Mouse (Mus musculus) embryonic facial prominence, embryonic 15.5 days (tissue): Measurements from ENCODE around the gene Zkscan14. TPM values are rescaled to one million over a fixed set of nuclear protein-coding genes. Genes with fewer than 3 reads are reported as not detected.

Experiments used
- ATAC-seq: fragments of 200-750 bp; cut with Nextera tagmentation; 2 replicates; pipeline ENCODE4 v1.8.0; 2017; ENCODE audit warnings: low read depth, moderate TSS enrichment; ENCODE audit not compliant: insufficient number of reproducible peaks, low FRiP score, low TSS enrichment
- H3K27ac ChIP-seq: fragments of 300-500 bp; sonication (generic); replicated peaks from 2 replicates; pipeline ENCODE4 v1.5.1; 2015; ENCODE audit warnings: mild to moderate bottlenecking, inconsistent platforms
- H3K27me3 ChIP-seq: fragments of 300-500 bp; sonication (generic); 2 replicates; pipeline ENCODE4 v1.6.1; 2015; ENCODE audit warnings: inconsistent platforms
- H3K36me3 ChIP-seq: fragments of 300-500 bp; sonication (generic); 2 replicates; pipeline ENCODE4 v1.6.1; 2015; ENCODE audit warnings: mild to moderate bottlenecking, inconsistent platforms
- H3K4me1 ChIP-seq: fragments of 300-500 bp; sonication (generic); 2 replicates; pipeline ENCODE4 v1.6.1; 2015; ENCODE audit warnings: inconsistent platforms
- H3K4me2 ChIP-seq: fragments of 300-500 bp; sonication (generic); replicated peaks from 2 replicates; pipeline ENCODE4 v1.6.1; 2015; ENCODE audit warnings: mild to moderate bottlenecking, inconsistent platforms
- H3K4me3 ChIP-seq: fragments of 300-500 bp; sonication (generic); replicated peaks from 2 replicates; pipeline ENCODE4 v1.5.1; 2015; ENCODE audit warnings: mild to moderate bottlenecking, inconsistent platforms
- H3K9ac ChIP-seq: fragments of 300-500 bp; sonication (generic); 2 replicates; pipeline ENCODE4 v1.6.1; 2015; ENCODE audit warnings: inconsistent platforms
- H3K9me3 ChIP-seq: fragments of 300-500 bp; sonication (generic); replicated peaks from 2 replicates; pipeline ENCODE4 v1.6.1; 2016; ENCODE audit warnings: inconsistent platforms
- WGBS: fragments of 180-500 bp; shearing (Covaris S2); methylation state at CpG from one replicate; pipeline ENCODE4 v1.1.7; 2015; 5-methylcytosine and 5-hydroxymethylcytosine counted together
- polyA plus RNA-seq: library from polyadenylated mRNA; unstranded; fragments of >200 nt; fragmentation: Nextera tagmentation; extraction: Ambion mirVana; gene quantifications from 2 replicates; pipeline ENCODE4 v1.2.1, GENCODE M21; 2015

The Zkscan14 gene
- polyA plus RNA-seq, 1 experiment from 2014 or later, result 11.8 TPM

GRCm38 (mm10) chr5:145202446-145202845, 778 bp upstream of the Zkscan14 start:
- Histone ChIP-seq H3K9me3 (no peaks in the 10 kb centered on the region), H3K27me3 (no peaks in the 10 kb centered on the region), H3K9ac (no peak overlapping the region), H3K4me2 (no peak overlapping the region), H3K4me1 (peaks cover 29% of the 10 kb centered on the region), H3K36me3 (peaks cover 2% of the 10 kb centered on the region; the same call in 1 of the 2 replicates), H3K27ac (no peak overlapping the region), H3K4me3 (no peak overlapping the region)
- 43% methylated on average over 3 of the region's 3 CpGs for WGBS
- ATAC-seq, result no peak

DNA sequence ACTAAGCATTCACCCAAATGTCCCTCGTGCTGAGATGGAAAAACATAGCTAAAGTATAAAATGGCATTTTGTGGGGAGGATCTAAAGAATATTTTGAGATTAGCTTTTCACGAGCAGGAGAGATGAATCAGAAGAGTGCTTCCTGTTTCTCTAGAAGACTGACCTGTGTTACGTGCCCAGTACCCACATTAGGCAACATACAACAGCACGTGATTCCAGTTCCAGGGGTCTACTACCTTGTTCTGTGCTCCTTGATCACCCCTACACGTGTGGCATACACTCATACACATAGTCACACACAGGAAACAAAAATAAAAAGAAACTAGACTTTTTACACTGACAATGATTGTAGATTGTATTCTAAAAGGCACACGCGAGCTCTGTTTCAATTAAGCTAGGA, 1.3 kb downstream of the Zkscan14 start:
- H3K27ac ChIP-seq, result no peak overlapping the region
- WGBS, result 77% methylated on average over 7 of the region's 7 CpGs
- ATAC-seq, result no peak
- H3K9ac ChIP-seq, result no peak overlapping the region
- peaks cover 22% of the 10 kb centered on the region for H3K4me1 ChIP-seq
- peaks cover 13% of the 10 kb centered on the region for H3K36me3 ChIP-seq
- peak overlapping the region; percentile 96; the same call in 1 of the 2 replicates for H3K4me2 ChIP-seq
- H3K9me3 ChIP-seq, result no peaks in the 10 kb centered on the region
- no peaks in the 10 kb centered on the region for H3K27me3 ChIP-seq
- peak overlapping the region; percentile 89; the same call in 1 of the 2 replicates for H3K4me3 ChIP-seq

DNA sequence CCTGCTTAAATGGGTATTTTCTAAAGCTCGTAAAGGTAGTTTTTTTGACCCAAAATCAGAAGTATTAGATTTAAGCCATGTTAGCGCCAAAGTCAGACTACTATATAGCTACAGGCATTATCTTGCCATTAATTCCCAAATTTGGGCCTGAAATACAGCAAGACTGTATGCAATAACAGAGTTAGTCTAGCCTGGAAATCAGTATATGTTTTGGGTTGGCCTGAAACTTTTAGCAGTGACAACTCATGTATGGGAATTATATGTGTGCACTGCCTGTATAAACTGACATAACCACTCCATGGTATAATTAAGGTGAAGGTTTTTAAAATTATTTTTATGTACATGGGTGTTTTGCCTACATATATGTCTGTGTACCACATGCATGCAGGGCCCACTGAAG, 9.7 kb downstream of the Zkscan14 start, which contains the start of gene Atp5j2:
TSS of gene Atp5j2 (minus strand) at position 101 of the 400 bp plus-strand sequence.
- H3K9me3 ChIP-seq, result no peaks in the 10 kb centered on the region
- no peak for ATAC-seq
- peak within 1 kb of the TSS; percentile 68 for H3K4me2 ChIP-seq
- peaks cover 48% of the 10 kb centered on the region for H3K36me3 ChIP-seq
- peak within 1 kb of the TSS; percentile 79 for H3K27ac ChIP-seq
- H3K4me3 ChIP-seq, result peak within 1 kb of the TSS; percentile 78
- H3K4me1 ChIP-seq, result peaks cover 18% of the 10 kb centered on the region
- peak within 1 kb of the TSS; percentile 85 for H3K9ac ChIP-seq
- no peaks in the 10 kb centered on the region for H3K27me3 ChIP-seq
- 89% methylated on average over 2 of the region's 2 CpGs for WGBS

DNA sequence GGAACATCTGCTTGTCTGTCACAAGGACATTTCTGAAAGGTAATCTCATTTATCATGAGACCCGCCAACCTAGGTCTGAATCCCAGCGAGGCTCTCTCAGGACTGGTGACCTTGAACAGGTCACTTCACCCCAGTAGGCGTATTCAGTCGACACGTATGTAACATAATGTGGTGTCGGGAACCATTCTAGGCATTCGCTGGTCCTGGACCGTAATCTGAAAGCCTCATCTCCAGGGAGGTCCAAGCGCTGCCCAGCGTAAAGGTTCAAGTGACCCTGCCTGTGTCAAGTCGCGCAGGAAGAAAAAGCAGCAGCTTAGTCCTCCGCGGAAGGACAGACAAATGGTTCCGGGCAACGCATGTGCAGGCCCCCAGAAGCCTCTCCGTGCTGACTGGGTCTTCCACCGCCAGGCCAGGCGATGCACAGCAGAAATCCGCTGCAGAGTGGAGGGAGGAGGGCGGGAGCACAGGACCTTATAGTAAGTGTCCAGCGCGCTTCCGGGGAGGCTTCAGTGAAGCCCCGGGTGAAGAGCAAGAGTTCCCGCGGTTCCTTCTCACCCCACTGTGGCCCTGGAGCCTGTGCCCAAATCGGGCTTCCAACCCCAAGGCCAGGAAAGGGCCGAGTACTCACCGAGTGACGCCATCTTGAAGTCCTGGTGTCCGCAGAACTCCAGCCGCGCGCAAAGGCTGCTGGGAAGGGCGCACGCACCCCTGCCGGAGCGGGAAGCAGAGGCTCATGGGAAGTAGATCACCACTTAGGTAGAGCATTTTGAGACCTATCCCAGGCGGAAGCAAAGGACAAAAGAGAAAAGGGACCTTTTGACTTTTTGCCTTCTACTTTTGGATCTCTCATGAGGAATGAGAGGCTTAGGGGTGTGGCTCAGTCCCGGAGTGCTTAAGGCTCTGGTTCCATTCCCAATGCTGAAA, 10.5 kb downstream of the Zkscan14 start:
- under 1% methylated on average over 41 of the region's 41 CpGs for WGBS
- Histone ChIP-seq H3K27ac (peak overlapping the region; percentile 79), H3K9me3 (no peaks in the 10 kb centered on the region), H3K36me3 (peaks cover 51% of the 10 kb centered on the region), H3K4me3 (peak overlapping the region; percentile 78), H3K27me3 (no peaks in the 10 kb centered on the region), H3K9ac (peak overlapping the region; percentile 85), H3K4me1 (peaks cover 18% of the 10 kb centered on the region), H3K4me2 (peak overlapping the region; percentile 68)
- ATAC-seq, result peak; percentile 87

DNA sequence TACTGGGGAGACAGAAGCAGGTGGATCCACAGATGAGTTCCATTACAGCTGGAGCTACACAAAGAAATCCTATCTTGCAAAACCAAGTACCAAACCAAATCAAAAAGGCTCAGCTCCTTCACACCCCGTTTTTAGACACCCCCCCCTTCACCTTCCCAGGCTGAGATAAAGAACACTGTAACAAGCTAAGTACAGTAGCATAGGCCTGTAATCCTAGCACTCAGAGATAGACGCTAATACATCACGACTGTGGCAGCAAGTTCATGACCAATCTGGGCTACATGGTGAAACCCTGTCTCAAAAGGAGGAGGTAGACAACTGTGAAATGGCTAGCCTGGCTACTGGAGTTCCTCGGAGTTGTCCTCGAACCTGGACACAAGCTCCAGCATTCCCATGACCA, 11.3 kb downstream of the Zkscan14 start:
- peaks cover 18% of the 10 kb centered on the region for H3K4me1 ChIP-seq
- H3K36me3 ChIP-seq, result peaks cover 51% of the 10 kb centered on the region
- peak overlapping the region; percentile 78 for H3K4me3 ChIP-seq
- no peak for ATAC-seq
- H3K27ac ChIP-seq, result no peak overlapping the region
- WGBS, result 39% methylated on average over 5 of the region's 5 CpGs
- no peaks in the 10 kb centered on the region for H3K27me3 ChIP-seq
- H3K9me3 ChIP-seq, result no peaks in the 10 kb centered on the region
- H3K9ac ChIP-seq, result peak overlapping the region; percentile 85
- H3K4me2 ChIP-seq, result peak overlapping the region; percentile 68

DNA sequence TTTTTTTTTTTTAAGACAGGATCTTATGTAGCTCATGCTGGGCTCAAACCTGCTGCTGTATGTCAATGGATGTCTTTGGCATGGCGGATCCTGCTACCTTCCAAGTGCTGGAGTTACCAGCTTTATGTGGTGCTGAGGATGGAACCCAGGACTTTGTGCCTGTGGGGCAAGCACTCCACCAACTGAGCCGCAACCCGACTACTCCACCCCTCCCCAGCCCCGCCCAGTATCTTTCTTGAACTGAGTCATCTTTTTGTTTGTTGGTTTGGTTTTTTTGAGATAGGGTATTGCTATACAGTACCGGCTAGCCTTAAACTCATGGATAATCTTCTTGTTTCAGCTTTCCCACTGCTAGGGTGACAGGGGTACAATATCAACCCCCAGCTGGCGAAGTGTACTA, 12.3 kb downstream of the Zkscan14 start:
- Histone ChIP-seq H3K36me3 (peaks cover 49% of the 10 kb centered on the region), H3K27me3 (no peaks in the 10 kb centered on the region), H3K4me1 (peaks cover 18% of the 10 kb centered on the region), H3K27ac (no peak overlapping the region), H3K4me2 (no peak overlapping the region), H3K9ac (no peak overlapping the region), H3K4me3 (no peak overlapping the region), H3K9me3 (no peaks in the 10 kb centered on the region)
- ATAC-seq, result no peak
- 88% methylated on average over 6 of the region's 6 CpGs for WGBS

DNA sequence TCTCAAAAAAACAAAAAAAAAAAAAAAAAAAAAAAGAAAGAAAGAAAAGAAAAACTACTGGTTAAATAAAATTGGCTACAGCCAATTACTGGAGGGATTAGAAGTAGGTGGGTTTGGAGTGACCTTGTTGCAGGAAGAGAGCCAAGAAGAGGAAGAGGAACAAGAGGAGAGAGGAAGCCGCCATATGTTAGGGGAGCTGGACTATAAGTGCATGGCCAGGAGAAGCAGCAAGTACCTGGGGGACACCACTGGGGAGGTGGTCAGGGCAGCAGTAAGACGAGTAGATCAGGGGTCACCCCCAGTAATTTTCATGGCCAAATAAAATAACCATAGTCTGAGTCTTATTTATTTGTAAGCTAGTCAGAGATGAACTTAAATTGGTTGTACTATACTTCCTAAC, 16.4 kb downstream of the Zkscan14 start:
- H3K9ac ChIP-seq, result no peak overlapping the region
- peaks cover 8% of the 10 kb centered on the region for H3K4me1 ChIP-seq
- H3K4me2 ChIP-seq, result no peak overlapping the region
- ATAC-seq, result no peak
- 78% methylated on average over 2 of the region's 2 CpGs for WGBS
- no peak overlapping the region for H3K4me3 ChIP-seq
- no peaks in the 10 kb centered on the region for H3K9me3 ChIP-seq
- H3K27me3 ChIP-seq, result no peaks in the 10 kb centered on the region
- H3K27ac ChIP-seq, result no peak overlapping the region
- peaks cover 84% of the 10 kb centered on the region for H3K36me3 ChIP-seq

- H3K9me3 ChIP-seq, result no peaks in the 10 kb centered on the region
- H3K4me2 ChIP-seq, result no peak overlapping the region
- no peaks in the 10 kb centered on the region for H3K4me1 ChIP-seq
- H3K4me3 ChIP-seq, result no peak overlapping the region
- ATAC-seq, result no peak
- H3K36me3 ChIP-seq, result peaks cover 99% of the 10 kb centered on the region
- H3K27ac ChIP-seq, result no peak overlapping the region
- 80% methylated on average over 18 of the region's 18 CpGs for WGBS
- H3K27me3 ChIP-seq, result no peaks in the 10 kb centered on the region
- no peak overlapping the region for H3K9ac ChIP-seq
Observed at GRCm38 (mm10) chr5:145178461-145178980, 23.1 kb downstream of the Zkscan14 start.

DNA sequence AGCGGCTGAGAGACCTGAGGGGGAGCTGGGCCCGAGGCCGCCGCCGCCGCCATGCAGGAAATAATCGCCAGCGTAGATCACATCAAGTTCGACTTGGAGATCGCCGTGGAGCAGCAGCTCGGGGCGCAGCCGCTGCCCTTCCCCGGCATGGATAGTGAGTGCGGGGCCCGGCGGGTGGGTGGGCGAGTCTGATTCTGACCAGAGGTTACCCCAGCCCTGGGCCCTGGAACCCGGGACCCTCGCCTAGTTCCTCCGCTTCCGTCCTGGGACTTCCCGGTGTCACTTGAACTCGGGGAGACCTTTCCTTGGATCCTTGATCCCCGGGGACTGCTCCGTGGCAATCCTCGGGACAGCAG, 34.4 kb downstream of the Zkscan14 start:
- Histone ChIP-seq H3K9ac (peak overlapping the region; percentile 90), H3K4me2 (peak overlapping the region; percentile 75), H3K9me3 (no peaks in the 10 kb centered on the region), H3K4me1 (peaks cover 30% of the 10 kb centered on the region), H3K4me3 (peak overlapping the region; percentile 97), H3K27me3 (no peaks in the 10 kb centered on the region), H3K27ac (peak overlapping the region; percentile 91), H3K36me3 (peaks cover 43% of the 10 kb centered on the region)
- ATAC-seq, result peak; percentile 9; the same call in 1 of the 2 replicates
- under 1% methylated on average over 28 of the region's 28 CpGs for WGBS

DNA sequence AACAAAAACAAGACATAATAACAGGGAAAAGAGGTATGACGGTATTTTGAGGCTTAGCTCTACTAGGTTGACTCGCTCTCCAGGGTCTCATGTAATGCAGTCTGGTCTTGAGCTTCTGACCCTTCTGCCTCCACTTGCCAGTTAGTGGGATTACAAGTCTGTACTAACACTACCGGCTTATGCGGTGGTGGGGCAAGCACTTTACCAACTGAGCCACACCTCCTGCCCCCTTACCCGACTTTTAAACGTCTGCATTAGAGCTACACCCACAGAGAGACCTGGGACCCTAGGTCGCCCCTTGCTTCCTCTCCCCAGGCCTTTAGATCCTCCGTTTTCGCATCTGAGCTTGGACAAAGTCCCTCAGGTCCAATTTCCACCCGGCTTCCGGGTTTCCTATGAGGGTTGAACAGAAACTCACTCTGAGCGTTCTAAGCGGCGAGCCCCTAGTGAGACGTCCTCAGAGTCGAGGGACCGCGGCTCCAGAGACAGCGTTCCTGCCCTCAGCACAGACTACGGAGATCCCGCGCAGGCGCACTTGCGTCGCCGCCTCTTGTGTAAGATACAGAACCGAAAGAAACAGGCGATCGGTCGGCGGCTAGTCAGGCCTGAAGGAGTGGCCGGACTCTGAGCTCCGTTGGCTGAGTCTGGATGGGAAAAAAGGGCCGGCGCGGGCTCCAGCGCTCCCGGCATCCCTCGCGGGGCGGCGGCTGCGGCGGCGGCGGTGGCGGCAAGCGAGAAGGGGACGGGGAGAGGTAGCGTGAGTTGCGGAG, 34.9 kb downstream of the Zkscan14 start, which contains the start of the genes Ptcd1 and Cpsf4:
TSS of gene Ptcd1 (minus strand) at position 573 of the 770 bp plus-strand sequence.
TSS of gene Cpsf4 (plus strand) at position 678 of the 770 bp plus-strand sequence.
- Histone ChIP-seq H3K9me3 (no peaks in the 10 kb centered on the region), H3K9ac (peak within 1 kb of the TSS; percentile 90), H3K36me3 (peaks cover 42% of the 10 kb centered on the region), H3K4me2 (peak within 1 kb of the TSS; percentile 75), H3K27ac (peak within 1 kb of the TSS; percentile 91), H3K4me1 (peaks cover 30% of the 10 kb centered on the region), H3K4me3 (peak within 1 kb of the TSS; percentile 97), H3K27me3 (no peaks in the 10 kb centered on the region)
- under 1% methylated on average over 49 of the region's 51 CpGs for WGBS
- ATAC-seq, result peak; percentile 93

DNA sequence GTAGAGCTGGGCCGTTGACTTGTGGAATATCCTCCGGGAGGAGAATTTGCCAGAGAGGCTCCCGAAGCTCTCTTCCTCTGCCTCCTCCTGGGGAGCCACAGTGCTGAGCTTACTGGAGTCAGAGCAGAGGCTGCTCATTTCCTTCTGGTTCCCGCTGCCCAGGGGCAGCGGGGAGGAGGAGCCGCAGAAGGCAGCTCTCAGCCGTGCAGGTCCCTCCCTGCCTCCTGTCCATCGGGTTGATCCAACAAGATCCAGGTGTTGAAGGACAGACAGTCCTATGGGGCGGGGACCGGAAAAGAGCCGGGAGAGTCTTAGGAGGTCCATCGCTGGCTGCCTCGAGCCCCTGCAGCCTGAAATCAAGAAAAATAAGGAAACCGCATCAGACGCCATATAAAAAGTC, 36.5 kb downstream of the Zkscan14 start:
- H3K4me1 ChIP-seq, result peaks cover 30% of the 10 kb centered on the region
- H3K27me3 ChIP-seq, result no peaks in the 10 kb centered on the region
- no peak overlapping the region for H3K4me3 ChIP-seq
- WGBS, result 84% methylated on average over 15 of the region's 15 CpGs
- H3K4me2 ChIP-seq, result no peak overlapping the region
- ATAC-seq, result no peak
- H3K9ac ChIP-seq, result no peak overlapping the region
- no peaks in the 10 kb centered on the region for H3K9me3 ChIP-seq
- H3K27ac ChIP-seq, result no peak overlapping the region
- peaks cover 40% of the 10 kb centered on the region for H3K36me3 ChIP-seq
